Mouse (Mus musculus) hindbrain, embryonic 15.5 days (tissue): ENCODE measurements around the gene Col27a1. TPM values are rescaled to one million over a fixed set of nuclear protein-coding genes. Genes with fewer than 3 reads are reported as not detected.

Experiments
- ATAC-seq: fragments of 200-750 bp; cut with Nextera tagmentation; 2 replicates; pipeline ENCODE4 v1.8.0; 2017; ENCODE audit warnings: low read depth, moderate number of reproducible peaks, moderate TSS enrichment; ENCODE audit not compliant: low FRiP score
- H3K27ac ChIP-seq: fragments of 300-500 bp; sonication (generic); replicated peaks from 2 replicates; pipeline ENCODE4 v1.5.1; 2015; ENCODE audit warnings: mild to moderate bottlenecking, inconsistent platforms
- H3K27me3 ChIP-seq: fragments of 300-500 bp; sonication (generic); 2 replicates; pipeline ENCODE4 v1.6.1; 2015; ENCODE audit warnings: control low read depth, inconsistent platforms
- H3K36me3 ChIP-seq: fragments of 300-500 bp; sonication (generic); 2 replicates; pipeline ENCODE4 v1.6.1; 2015; ENCODE audit warnings: control low read depth, inconsistent platforms
- H3K4me1 ChIP-seq: fragments of 300-500 bp; sonication (generic); replicated peaks from 2 replicates; pipeline ENCODE4 v1.6.1; 2015; ENCODE audit warnings: control low read depth, inconsistent platforms
- H3K4me2 ChIP-seq: fragments of 300-500 bp; sonication (generic); 2 replicates; pipeline ENCODE4 v1.6.1; 2015; ENCODE audit warnings: moderate library complexity, mild to moderate bottlenecking, inconsistent platforms
- H3K4me3 ChIP-seq: fragments of 300-500 bp; sonication (generic); 2 replicates; pipeline ENCODE4 v1.5.1; 2015; ENCODE audit warnings: mild to moderate bottlenecking, inconsistent platforms
- H3K9ac ChIP-seq: fragments of 300-500 bp; sonication (generic); 2 replicates; pipeline ENCODE4 v1.6.1; 2015; ENCODE audit warnings: inconsistent platforms
- H3K9me3 ChIP-seq: fragments of 300-500 bp; sonication (generic); 2 replicates; pipeline ENCODE4 v1.6.1; 2016; ENCODE audit warnings: control low read depth, inconsistent platforms
- WGBS: fragments of 180-500 bp; shearing (Covaris S2); methylation state at CpG from one replicate; pipeline ENCODE4 v1.1.7; 2015; 5-methylcytosine and 5-hydroxymethylcytosine counted together
- polyA plus RNA-seq: library from polyadenylated mRNA; unstranded; fragments of >200 nt; fragmentation: Nextera tagmentation; extraction: Ambion mirVana; gene quantifications from 2 replicates; pipeline ENCODE4 v1.2.1, GENCODE M21; 2015

Col27a1 gene
- polyA plus RNA-seq, 1 experiment from 2014 or later: 3.3 TPM

DNA sequence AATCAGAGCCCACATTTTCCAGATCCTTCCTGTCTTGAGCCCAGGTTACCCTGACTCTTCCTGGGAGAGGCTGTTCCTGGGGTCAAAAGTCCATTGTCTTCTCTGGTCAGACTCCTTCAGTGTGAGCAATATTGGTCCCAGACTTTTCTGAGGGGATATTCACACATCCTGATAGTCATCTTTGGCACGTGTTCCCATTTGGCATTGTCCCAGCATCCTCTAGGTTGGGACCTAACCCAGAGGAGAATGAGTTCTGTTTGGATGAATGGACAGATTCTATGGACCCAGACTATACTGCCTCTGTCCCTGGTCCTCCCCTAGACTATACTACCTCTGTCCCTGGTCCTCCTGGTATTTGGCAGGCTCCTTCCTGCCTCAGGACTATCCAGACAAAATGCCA, 53.8 kb downstream of the Col27a1 start:
- H3K4me1 ChIP-seq: no peaks in the 10 kb centered on the region
- no peaks in the 10 kb centered on the region for H3K9me3 ChIP-seq
- H3K27ac ChIP-seq: no peak overlapping the region
- WGBS: 78% methylated on average over 1 of the region's 1 CpGs
- no peak overlapping the region for H3K4me2 ChIP-seq
- H3K4me3 ChIP-seq: no peak overlapping the region
- no peaks in the 10 kb centered on the region for H3K27me3 ChIP-seq
- ATAC-seq: no peak
- no peak overlapping the region for H3K9ac ChIP-seq
- H3K36me3 ChIP-seq: no peaks in the 10 kb centered on the region

DNA sequence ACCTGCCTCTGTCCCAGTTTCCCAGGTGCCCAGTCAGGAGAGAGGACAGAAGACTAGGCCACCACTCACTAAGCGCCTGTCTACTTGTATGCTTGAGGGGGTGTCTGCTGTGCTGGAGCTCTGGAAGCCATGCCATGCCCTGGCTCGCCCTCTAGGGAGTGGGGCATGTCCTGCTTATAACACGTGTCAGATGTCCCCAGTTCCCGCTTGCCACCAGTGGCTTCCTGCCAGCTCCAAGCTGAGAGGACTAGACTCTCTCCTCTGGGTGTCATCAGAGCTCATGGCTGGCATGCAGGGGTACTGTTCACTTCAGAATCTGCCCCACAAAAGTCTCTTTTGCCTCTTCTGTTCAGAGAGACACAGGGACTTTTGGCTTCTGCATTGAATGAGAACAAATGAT, 55.0 kb downstream of the Col27a1 start:
- H3K9ac ChIP-seq: no peak overlapping the region
- H3K4me3 ChIP-seq: no peak overlapping the region
- no peak overlapping the region for H3K27ac ChIP-seq
- no peaks in the 10 kb centered on the region for H3K4me1 ChIP-seq
- 61% methylated on average over 4 of the region's 4 CpGs for WGBS
- no peaks in the 10 kb centered on the region for H3K9me3 ChIP-seq
- ATAC-seq: no peak
- no peak overlapping the region for H3K4me2 ChIP-seq
- H3K36me3 ChIP-seq: no peaks in the 10 kb centered on the region
- H3K27me3 ChIP-seq: no peaks in the 10 kb centered on the region

DNA sequence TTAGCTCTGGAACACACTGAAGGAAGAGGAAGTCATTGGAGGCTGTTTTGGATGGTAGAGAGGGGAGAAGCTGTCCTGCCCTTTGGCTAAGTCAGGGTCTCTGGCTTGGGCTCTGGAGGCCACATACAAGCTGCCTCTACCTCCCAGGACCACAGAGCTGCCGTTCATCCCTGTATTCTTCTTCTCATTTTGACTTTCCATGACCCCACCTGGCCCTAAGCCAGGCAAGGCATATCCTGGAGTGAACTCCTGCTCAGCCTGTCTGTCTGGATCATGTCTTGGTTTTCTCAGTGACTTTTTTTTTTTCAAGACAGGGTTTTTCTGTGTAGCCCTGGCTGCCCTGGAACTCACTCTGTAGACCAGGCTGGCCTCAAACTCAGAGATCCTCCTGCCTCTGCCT, 60.7 kb downstream of the Col27a1 start:
- Histone ChIP-seq H3K4me2 (no peak overlapping the region), H3K4me3 (no peak overlapping the region), H3K27me3 (no peaks in the 10 kb centered on the region), H3K9ac (no peak overlapping the region), H3K27ac (no peak overlapping the region), H3K9me3 (no peaks in the 10 kb centered on the region), H3K4me1 (peaks cover 11% of the 10 kb centered on the region), H3K36me3 (no peaks in the 10 kb centered on the region)
- ATAC-seq: no peak
- WGBS: 75% methylated on average over 1 of the region's 1 CpGs

DNA sequence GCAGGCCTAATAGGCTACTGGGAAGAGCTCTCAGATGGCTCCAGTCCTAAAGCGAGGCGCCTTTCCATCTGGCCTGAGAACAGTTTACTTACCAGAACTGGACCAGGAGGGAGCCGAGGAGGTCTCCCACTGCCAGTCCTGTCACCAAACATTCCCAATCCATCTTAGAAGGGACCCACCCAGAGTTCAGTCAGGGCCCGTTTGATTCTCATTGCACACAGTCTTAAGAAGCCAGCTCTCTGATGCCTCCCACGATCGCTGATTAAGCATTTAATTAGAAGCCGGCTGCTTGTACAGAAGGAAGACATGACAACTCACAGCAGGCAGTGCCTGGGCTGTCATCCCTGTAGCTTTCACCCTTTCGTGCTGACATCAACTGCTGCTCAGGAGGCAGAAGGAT, 61.4 kb downstream of the Col27a1 start:
- H3K4me3 ChIP-seq: no peak overlapping the region
- H3K4me2 ChIP-seq: no peak overlapping the region
- 48% methylated on average over 8 of the region's 8 CpGs for WGBS
- H3K27ac ChIP-seq: no peak overlapping the region
- ATAC-seq: peak; percentile 51; the same call in 1 of the 2 replicates
- H3K36me3 ChIP-seq: no peaks in the 10 kb centered on the region
- no peaks in the 10 kb centered on the region for H3K27me3 ChIP-seq
- H3K9ac ChIP-seq: no peak overlapping the region
- peaks cover 11% of the 10 kb centered on the region for H3K4me1 ChIP-seq
- no peaks in the 10 kb centered on the region for H3K9me3 ChIP-seq

DNA sequence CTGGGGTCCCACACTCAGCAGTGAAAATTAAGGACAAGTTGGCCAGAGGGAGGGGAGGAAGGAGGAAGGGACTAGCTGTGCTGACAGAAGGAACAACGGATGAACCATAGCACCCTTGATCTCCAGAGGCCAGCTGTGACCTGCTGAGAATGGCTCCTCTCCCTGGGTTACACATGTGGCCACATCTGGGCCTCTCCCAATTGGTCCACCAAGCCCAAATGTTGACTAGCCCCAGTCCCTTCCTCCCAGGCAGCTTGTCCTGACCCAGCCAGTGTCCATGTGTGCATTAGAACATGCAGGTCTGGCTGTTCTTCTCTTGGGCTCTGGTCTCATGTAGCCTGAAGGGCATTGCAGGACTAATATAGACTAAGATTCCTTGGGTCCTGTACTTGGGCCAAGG, 62.8 kb downstream of the Col27a1 start:
- no peaks in the 10 kb centered on the region for H3K27me3 ChIP-seq
- WGBS: 85% methylated on average over 1 of the region's 1 CpGs
- ATAC-seq: no peak
- no peaks in the 10 kb centered on the region for H3K36me3 ChIP-seq
- no peak overlapping the region for H3K27ac ChIP-seq
- H3K9ac ChIP-seq: no peak overlapping the region
- no peak overlapping the region for H3K4me3 ChIP-seq
- no peaks in the 10 kb centered on the region for H3K9me3 ChIP-seq
- H3K4me2 ChIP-seq: no peak overlapping the region
- peaks cover 11% of the 10 kb centered on the region for H3K4me1 ChIP-seq

DNA sequence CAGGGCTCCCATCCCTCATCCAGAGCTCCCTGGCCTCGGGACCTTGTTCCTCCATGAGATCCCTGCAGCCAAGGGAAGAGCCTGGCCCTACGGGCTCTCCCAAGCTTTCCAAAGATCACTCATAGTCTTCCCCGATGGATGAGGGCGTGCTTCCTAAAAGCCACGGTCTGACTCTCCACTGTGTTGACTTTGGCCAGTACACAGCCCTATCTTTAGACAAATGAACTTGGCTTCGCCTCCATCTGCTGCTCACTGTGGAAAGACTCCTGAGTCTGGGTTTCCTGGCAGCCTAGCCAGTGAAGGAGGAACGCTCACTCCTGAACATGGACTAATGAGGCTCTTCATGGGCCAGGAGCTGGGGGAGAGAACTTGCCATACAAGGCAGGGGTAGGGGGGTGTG, 65.0 kb downstream of the Col27a1 start:
- H3K36me3 ChIP-seq: no peaks in the 10 kb centered on the region
- no peaks in the 10 kb centered on the region for H3K9me3 ChIP-seq
- H3K9ac ChIP-seq: no peak overlapping the region
- no peak overlapping the region for H3K4me2 ChIP-seq
- no peak overlapping the region for H3K4me3 ChIP-seq
- H3K27me3 ChIP-seq: no peaks in the 10 kb centered on the region
- ATAC-seq: no peak
- WGBS: 77% methylated on average over 7 of the region's 7 CpGs
- H3K27ac ChIP-seq: no peak overlapping the region
- H3K4me1 ChIP-seq: peaks cover 11% of the 10 kb centered on the region

DNA sequence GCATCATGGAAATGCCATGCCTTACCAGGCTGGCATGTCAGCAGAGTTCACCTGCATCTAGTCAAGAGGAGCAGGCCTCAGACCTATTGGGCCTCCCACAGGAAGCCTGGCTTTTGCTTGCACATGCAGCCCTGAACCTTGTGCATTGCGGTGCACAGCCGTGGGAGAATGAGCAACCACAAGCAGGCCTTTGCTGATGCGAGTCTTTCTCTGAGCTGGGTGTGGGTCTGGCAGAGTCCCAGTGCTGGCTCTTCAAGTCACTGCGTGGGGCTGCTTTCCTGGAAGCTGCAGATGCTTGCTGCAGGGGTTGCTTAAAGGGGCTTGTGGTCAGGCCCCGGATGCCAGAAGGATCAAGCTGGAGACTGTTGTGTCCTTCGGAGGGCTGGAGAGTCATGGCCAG, 67.9 kb downstream of the Col27a1 start:
- H3K4me2 ChIP-seq: no peak overlapping the region
- no peak for ATAC-seq
- H3K9ac ChIP-seq: no peak overlapping the region
- no peaks in the 10 kb centered on the region for H3K9me3 ChIP-seq
- no peaks in the 10 kb centered on the region; the same call in 1 of the 2 replicates for H3K4me1 ChIP-seq
- WGBS: 80% methylated on average over 6 of the region's 6 CpGs
- H3K4me3 ChIP-seq: no peak overlapping the region
- H3K36me3 ChIP-seq: no peaks in the 10 kb centered on the region
- H3K27ac ChIP-seq: no peak overlapping the region
- H3K27me3 ChIP-seq: no peaks in the 10 kb centered on the region

DNA sequence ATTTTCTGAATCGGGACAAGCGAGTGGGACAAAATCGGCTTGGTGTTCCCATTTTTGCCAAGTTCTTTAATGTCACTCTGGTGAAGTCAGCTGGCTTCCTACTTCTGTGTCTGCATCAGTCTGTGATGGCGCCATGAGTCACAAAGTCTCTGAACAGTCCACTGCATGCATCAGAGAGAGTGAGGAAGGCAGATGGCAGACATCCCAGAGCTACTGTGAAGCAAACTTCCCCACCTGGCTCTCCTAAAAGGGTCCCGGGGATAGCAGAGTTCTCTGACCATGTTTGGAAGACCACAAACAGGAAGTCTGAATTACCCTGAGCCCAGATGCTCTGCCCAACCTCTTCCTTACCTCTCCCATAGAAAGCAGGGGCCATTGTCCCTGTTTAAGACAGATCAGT, 69.5 kb downstream of the Col27a1 start:
- Histone ChIP-seq H3K9ac (no peak overlapping the region), H3K4me2 (no peak overlapping the region), H3K27ac (no peak overlapping the region), H3K4me3 (no peak overlapping the region), H3K36me3 (no peaks in the 10 kb centered on the region), H3K4me1 (no peaks in the 10 kb centered on the region; the same call in 1 of the 2 replicates), H3K9me3 (no peaks in the 10 kb centered on the region), H3K27me3 (no peaks in the 10 kb centered on the region)
- 83% methylated on average over 5 of the region's 5 CpGs for WGBS
- no peak for ATAC-seq

DNA sequence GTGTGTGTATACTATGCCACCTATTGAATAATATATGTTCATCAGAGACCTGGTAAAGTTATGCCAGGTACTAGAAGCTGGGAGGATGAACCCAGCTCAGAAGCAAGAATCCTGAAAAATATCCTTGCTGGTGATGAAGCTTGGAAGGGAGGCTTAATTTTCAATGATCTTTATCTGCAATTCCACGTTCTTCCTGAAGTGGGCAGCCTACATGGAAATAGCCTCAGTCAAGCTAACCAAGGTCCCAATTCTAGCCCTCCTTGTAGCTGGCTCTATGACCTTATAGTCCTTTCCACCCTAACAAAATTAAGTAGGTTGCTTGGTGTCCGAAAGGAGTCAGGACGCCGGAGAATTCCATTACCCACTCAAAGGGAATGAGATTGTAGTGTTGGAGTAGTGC, 72.2 kb downstream of the Col27a1 start:
- Histone ChIP-seq H3K27me3 (no peaks in the 10 kb centered on the region), H3K9ac (no peak overlapping the region), H3K4me3 (no peak overlapping the region), H3K36me3 (no peaks in the 10 kb centered on the region), H3K9me3 (no peaks in the 10 kb centered on the region), H3K4me2 (no peak overlapping the region), H3K4me1 (peaks cover 12% of the 10 kb centered on the region), H3K27ac (no peak overlapping the region)
- WGBS: 87% methylated on average over 4 of the region's 4 CpGs
- ATAC-seq: no peak

DNA sequence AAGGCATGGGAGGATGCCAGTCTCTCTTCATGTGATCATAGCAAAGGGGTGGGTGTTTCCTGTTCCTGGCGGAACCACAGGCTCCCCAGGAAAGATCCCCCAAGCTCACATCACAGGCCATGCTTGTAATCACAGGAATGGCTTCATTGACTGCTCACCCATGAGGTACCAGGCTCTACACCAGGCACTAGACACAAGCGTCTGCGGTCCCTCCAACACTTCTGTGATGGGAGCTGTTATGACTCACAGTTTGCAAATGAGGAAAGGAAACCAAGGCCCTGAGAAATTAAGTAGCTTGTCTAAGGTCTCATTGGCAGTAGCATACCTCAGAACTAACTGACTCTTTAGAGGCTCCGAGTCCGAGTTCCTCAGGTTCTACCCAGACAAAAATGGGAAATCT, 74.7 kb downstream of the Col27a1 start:
- peaks cover 21% of the 10 kb centered on the region for H3K4me1 ChIP-seq
- H3K9ac ChIP-seq: no peak overlapping the region
- 89% methylated on average over 5 of the region's 5 CpGs for WGBS
- no peak overlapping the region for H3K27ac ChIP-seq
- no peaks in the 10 kb centered on the region for H3K27me3 ChIP-seq
- ATAC-seq: no peak
- H3K9me3 ChIP-seq: no peaks in the 10 kb centered on the region
- H3K4me3 ChIP-seq: no peak overlapping the region
- no peak overlapping the region for H3K4me2 ChIP-seq
- no peaks in the 10 kb centered on the region for H3K36me3 ChIP-seq

DNA sequence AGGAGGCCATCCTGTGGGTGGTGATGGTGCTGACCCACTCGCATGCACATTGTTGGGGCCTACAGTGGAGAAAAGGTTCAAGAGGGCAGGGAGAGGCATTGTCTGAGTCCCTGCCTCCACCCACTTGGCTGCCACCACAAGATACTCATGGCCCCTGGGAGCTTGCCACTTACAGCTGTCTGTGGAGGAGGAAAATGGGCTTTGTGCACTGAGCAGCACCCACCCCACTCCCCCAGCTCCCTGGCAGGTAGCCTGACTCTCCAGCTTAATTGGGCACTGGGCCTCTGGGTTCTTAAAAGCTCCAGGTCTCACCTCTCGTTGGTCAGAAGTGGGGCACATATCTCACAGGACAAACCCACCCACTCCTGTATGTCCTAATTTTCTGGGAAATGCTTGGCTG, 76.3 kb downstream of the Col27a1 start:
- no peak overlapping the region for H3K27ac ChIP-seq
- H3K27me3 ChIP-seq: no peaks in the 10 kb centered on the region
- H3K4me1 ChIP-seq: peaks cover 21% of the 10 kb centered on the region
- 61% methylated on average over 2 of the region's 2 CpGs for WGBS
- no peak overlapping the region for H3K4me2 ChIP-seq
- no peaks in the 10 kb centered on the region for H3K36me3 ChIP-seq
- H3K9ac ChIP-seq: no peak overlapping the region
- no peak overlapping the region for H3K4me3 ChIP-seq
- no peaks in the 10 kb centered on the region for H3K9me3 ChIP-seq
- ATAC-seq: no peak

DNA sequence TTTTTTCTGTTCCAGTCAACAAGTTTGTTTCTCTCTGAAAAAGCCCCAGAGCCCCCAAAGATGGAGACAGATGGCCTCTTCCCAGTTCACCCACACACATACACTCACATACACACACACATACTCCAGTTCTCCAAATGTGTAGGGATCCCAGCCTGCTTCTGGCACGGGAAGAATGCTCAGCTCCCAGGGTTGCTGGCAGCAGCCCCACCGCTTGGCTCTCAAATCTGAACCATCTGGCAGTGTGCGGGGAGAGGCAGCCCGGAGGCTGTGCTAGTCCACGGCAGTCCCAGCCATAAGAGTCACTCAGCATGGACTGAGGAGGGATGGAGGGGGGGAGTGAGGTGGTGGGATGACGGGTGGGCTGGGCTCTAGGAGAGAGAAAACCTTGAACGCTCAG, 77.3 kb downstream of the Col27a1 start:
- ATAC-seq: peak; percentile 94
- no peak overlapping the region for H3K4me3 ChIP-seq
- peak overlapping the region; percentile 52; the same call in 1 of the 2 replicates for H3K27ac ChIP-seq
- no peak overlapping the region for H3K4me2 ChIP-seq
- WGBS: 42% methylated on average over 7 of the region's 7 CpGs
- H3K9me3 ChIP-seq: no peaks in the 10 kb centered on the region
- H3K9ac ChIP-seq: no peak overlapping the region
- no peaks in the 10 kb centered on the region for H3K36me3 ChIP-seq
- H3K27me3 ChIP-seq: no peaks in the 10 kb centered on the region
- H3K4me1 ChIP-seq: peaks cover 21% of the 10 kb centered on the region

DNA sequence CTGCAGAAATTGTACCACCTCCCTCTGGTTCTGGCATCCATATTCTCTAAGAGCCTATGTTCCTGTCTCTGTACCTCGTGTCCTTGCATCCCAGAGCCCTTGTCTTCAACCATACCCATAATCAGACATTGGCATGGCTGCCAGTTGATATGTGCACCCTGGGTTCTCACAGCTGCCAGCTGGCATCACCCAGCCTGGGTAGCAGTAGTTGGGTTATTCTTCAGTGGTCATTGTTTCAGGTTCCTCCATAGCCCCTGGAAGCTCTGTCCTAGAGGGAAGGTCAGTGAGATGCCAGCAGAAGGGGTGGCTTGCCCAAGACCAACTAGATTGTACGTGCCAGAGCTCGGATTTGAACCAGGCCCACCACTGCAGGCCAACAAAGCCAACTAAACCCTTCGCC, 77.9 kb downstream of the Col27a1 start:
- Histone ChIP-seq H3K27ac (peak overlapping the region; percentile 52; the same call in 1 of the 2 replicates), H3K27me3 (no peaks in the 10 kb centered on the region), H3K36me3 (no peaks in the 10 kb centered on the region), H3K9ac (no peak overlapping the region), H3K4me1 (peaks cover 21% of the 10 kb centered on the region), H3K4me2 (no peak overlapping the region), H3K9me3 (no peaks in the 10 kb centered on the region), H3K4me3 (no peak overlapping the region)
- no peak for ATAC-seq
- WGBS: 82% methylated on average over 4 of the region's 4 CpGs
